Mouse (Mus musculus): ENCODE measurements at regions not wholly inside any gene's neighbourhood (a gene's known extent, or its start where the extent isn't known, plus 50 kb on each side); places are given as distances from the start of the nearest gene placed in this dataset.

GRCm38 (mm10) chr1:95762244-95762643 lies 94.9 kb upstream of the St8sia4 start:
- peak; percentile 73 for DNase-seq (ENCODE audit: low read depth, low spot score)

- peak; percentile 17 for DNase-seq (ENCODE audit: low read depth, low spot score)
Observed at GRCm38 (mm10) chr1:95754071-95754915, 86.9 kb upstream of the St8sia4 start.

- DNase-seq (ENCODE audit: low read depth, low spot score): no peak
Observed at GRCm38 (mm10) chr1:95753517-95753916, 86.1 kb upstream of the St8sia4 start.

GRCm38 (mm10) chr1:95748940-95749339 lies 81.6 kb upstream of the St8sia4 start:
- DNase-seq (ENCODE audit: low read depth, low spot score): no peak

DNA sequence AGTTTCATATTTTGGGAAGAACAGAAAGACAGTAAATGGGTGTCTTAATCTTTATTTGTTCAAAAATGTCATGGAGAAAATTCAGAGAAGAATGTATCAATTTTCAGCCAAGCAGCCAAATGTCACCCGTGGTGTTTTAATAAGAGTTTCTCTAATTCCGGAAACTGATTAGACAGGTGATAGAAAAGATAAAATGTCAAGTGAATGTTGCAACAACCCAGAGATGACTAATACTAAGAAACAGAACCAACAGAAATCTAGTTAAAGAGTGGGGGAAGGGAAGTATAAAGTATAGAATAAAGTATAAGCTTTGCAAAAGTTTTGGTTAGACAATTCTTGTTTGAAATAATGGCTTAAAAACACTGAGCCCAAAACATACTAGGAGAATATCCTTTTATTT lies 79.9 kb upstream of the St8sia4 start:
- no peak for DNase-seq (ENCODE audit: low read depth, low spot score)

- DNase-seq (ENCODE audit: low read depth, low spot score): no peak
Observed at GRCm38 (mm10) chr1:95744446-95744845, 77.1 kb upstream of the St8sia4 start.

DNA sequence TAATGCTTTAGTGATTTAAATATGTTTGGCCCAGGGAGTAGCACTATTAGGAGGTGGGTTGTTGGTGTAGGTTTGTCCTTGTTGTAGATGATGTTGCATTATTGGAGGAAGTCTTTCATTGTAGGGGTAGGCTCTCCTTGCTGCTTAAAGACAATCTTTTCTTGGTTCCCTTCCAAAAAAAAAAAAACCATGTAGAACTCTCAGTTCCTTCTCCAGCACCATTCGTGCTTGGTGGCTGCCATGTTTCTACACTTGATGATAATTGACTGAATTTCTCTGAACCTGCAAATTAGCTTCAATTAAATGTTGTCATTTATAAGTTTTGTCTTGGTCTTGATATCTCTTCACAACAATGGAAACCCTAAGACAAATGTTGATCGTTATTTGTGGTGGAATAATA lies 76.0 kb upstream of the St8sia4 start:
- DNase-seq (ENCODE audit: low read depth, low spot score): no peak

DNA sequence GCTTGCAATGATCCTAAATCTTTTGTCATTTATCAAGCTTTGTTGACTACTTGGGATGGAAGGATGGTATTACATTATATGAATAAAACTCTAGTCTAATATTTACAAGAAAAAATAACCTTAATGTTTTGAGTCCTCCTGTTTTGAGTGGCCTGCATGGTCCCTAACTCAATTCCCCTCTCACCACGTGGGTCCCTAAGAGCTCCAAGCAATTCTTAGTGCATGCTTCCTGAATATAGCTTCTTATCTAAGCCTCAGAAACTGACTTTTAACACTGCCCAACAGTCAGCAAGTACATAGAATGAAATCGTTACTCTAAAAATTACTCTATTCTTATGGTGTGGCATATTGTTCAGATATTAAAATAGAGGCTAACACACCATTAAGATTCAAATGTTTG lies 52.1 kb upstream of the St8sia4 start:
- no peak for DNase-seq (ENCODE audit: low read depth, low spot score)

- DNase-seq (ENCODE audit: low read depth, low spot score): no peak
Observed at GRCm38 (mm10) chr1:95718794-95719193, 51.4 kb upstream of the St8sia4 start.

All from A20 (cell line).